Mouse (Mus musculus) olfactory bulb, adult 2 months (tissue): ENCODE results near the gene Mok. TPM values are rescaled to one million over a fixed set of nuclear protein-coding genes. Genes with fewer than 3 reads are reported as not detected.
A peak's percentile ranks its signal among the peaks of the same experiment; 100 is the strongest.

ENCODE experiments used
- H3K27ac ChIP-seq: fragments of 200-500 bp; 2 replicates; pipeline ENCODE4 v1.5.1; 2012; ENCODE audit warnings: low read depth, low read length; ENCODE audit not compliant: insufficient read depth
- H3K4me1 ChIP-seq: fragments of 200-500 bp; 2 replicates; pipeline ENCODE4 v1.6.1; 2012; ENCODE audit warnings: low read length; ENCODE audit not compliant: control insufficient read depth, insufficient read depth
- H3K4me3 ChIP-seq: fragments of 200-500 bp; 2 replicates; pipeline ENCODE4 v1.5.1; 2012; ENCODE audit warnings: mild to moderate bottlenecking, low read depth, low read length, moderate library complexity; ENCODE audit not compliant: insufficient read depth
- CTCF ChIP-seq: fragments of 200-500 bp; IDR thresholded peaks from 2 replicates; pipeline ENCODE4 v1.5.1; 2012; ENCODE audit warnings: low read depth, mild to moderate bottlenecking, low read length, moderate library complexity; ENCODE audit not compliant: insufficient read depth
- POLR2A ChIP-seq: fragments of 200-500 bp; IDR thresholded peaks from 2 replicates; pipeline ENCODE4 v1.6.1; 2012; ENCODE audit warnings: mild to moderate bottlenecking, low read depth, low read length, moderate library complexity; ENCODE audit not compliant: insufficient read depth
- WGBS: fragments of 180-500 bp; shearing (Covaris S2); methylation state at CpG from one replicate; pipeline ENCODE4 v1.1.7; 2018; 5-methylcytosine and 5-hydroxymethylcytosine counted together
- polyA plus RNA-seq: library from polyadenylated mRNA; stranded (reverse); fragments of >200 nt; gene quantifications from 2 replicates; pipeline ENCODE4 v1.2.4, GENCODE M21; 2012; ENCODE audit warnings: low replicate concordance; ENCODE audit not compliant: missing spikeins, insufficient read depth, insufficient read length

The Mok gene
- polyA plus RNA-seq, 1 experiment: not detected

- WGBS: 84% methylated on average over 5 of the region's 5 CpGs
- Histone ChIP-seq H3K27ac (no peak overlapping the region), H3K4me1 (peaks cover 22% of the 10 kb centered on the region), H3K4me3 (no peak overlapping the region)
- no peak for TF ChIP-seq CTCF
- TF ChIP-seq POLR2A: no peak
Observed at GRCm38 (mm10) chr12:110841731-110842493, 1.2 kb upstream of the Mok start.

- Histone ChIP-seq H3K4me3 (no peak overlapping the region), H3K4me1 (peaks cover 4% of the 10 kb centered on the region; the same call in 1 of the 2 replicates), H3K27ac (no peak overlapping the region)
- TF ChIP-seq CTCF: no peak
- no peak for TF ChIP-seq POLR2A
- WGBS: 67% methylated on average over 8 of the region's 8 CpGs
Observed at GRCm38 (mm10) chr12:110837850-110838249, 2.9 kb downstream of the Mok start.

- WGBS: 32% methylated on average over 5 of the region's 5 CpGs
- H3K4me3 ChIP-seq: no peak overlapping the region
Observed at GRCm38 (mm10) chr12:110837192-110837841, 3.4 kb downstream of the Mok start.

GRCm38 (mm10) chr12:110836729-110837128 lies 4.0 kb downstream of the Mok start:
- Histone ChIP-seq H3K4me1 (peaks cover 4% of the 10 kb centered on the region; the same call in 1 of the 2 replicates), H3K4me3 (no peak overlapping the region), H3K27ac (no peak overlapping the region)
- WGBS: 39% methylated on average over 6 of the region's 6 CpGs
- TF ChIP-seq POLR2A (no peak), CTCF (no peak)

More at GRCm38 (mm10) chr12:110837192-110837841, 3.4 kb downstream of the Mok start:
- peaks cover 4% of the 10 kb centered on the region; the same call in 1 of the 2 replicates for H3K4me1 ChIP-seq
- H3K27ac ChIP-seq: peak overlapping the region; percentile 35; the same call in 1 of the 2 replicates
- TF ChIP-seq CTCF (no peak), POLR2A (no peak)

- TF ChIP-seq POLR2A: no peak
- TF ChIP-seq CTCF: no peak
- H3K27ac ChIP-seq: no peak overlapping the region
- H3K4me1 ChIP-seq: peaks cover 4% of the 10 kb centered on the region; the same call in 1 of the 2 replicates
- WGBS: 100% methylated on average over 3 of the region's 3 CpGs
- H3K4me3 ChIP-seq: no peak overlapping the region
Observed at GRCm38 (mm10) chr12:110835182-110835581, 5.6 kb downstream of the Mok start.

- no peak overlapping the region for H3K4me3 ChIP-seq
- WGBS: 88% methylated on average over 10 of the region's 11 CpGs
- TF ChIP-seq POLR2A: no peak
- TF ChIP-seq CTCF: no peak
- H3K27ac ChIP-seq: no peak overlapping the region
- H3K4me1 ChIP-seq: no peaks in the 10 kb centered on the region
Observed at GRCm38 (mm10) chr12:110830293-110831024, 10.3 kb downstream of the Mok start.

GRCm38 (mm10) chr12:110828908-110829307 lies 11.8 kb downstream of the Mok start:
- Histone ChIP-seq H3K4me3 (no peak overlapping the region), H3K27ac (no peak overlapping the region), H3K4me1 (no peaks in the 10 kb centered on the region)
- TF ChIP-seq POLR2A (no peak), CTCF (no peak)
- WGBS: 96% methylated on average over 4 of the region's 4 CpGs

- WGBS: 82% methylated on average over 7 of the region's 7 CpGs
- no peak for TF ChIP-seq CTCF
- no peak for TF ChIP-seq POLR2A
- Histone ChIP-seq H3K4me3 (no peak overlapping the region), H3K27ac (no peak overlapping the region), H3K4me1 (0 out of 2 replicates have a peak, but pooled peaks cover 3% of the 10 kb centered on the region)
Observed at GRCm38 (mm10) chr12:110822366-110822765, 18.4 kb downstream of the Mok start.

GRCm38 (mm10) chr12:110821787-110822186 lies 19.0 kb downstream of the Mok start:
- TF ChIP-seq POLR2A: no peak
- no peak overlapping the region for H3K27ac ChIP-seq
- no peak overlapping the region for H3K4me3 ChIP-seq
- H3K4me1 ChIP-seq: 0 out of 2 replicates have a peak, but pooled peaks cover 3% of the 10 kb centered on the region
- 80% methylated on average over 2 of the region's 2 CpGs for WGBS
